Mouse (Mus musculus): Measurements from ENCODE around the gene Tnfsf14. TPM values are rescaled to one million over a fixed set of nuclear protein-coding genes. Genes with fewer than 3 reads are reported as not detected.
A peak's percentile ranks its signal among the peaks of the same experiment; 100 is the strongest.

Tnfsf14 gene
- polyA plus RNA-seq, 1 experiment from 2014 or later: 0.08 TPM

DNA sequence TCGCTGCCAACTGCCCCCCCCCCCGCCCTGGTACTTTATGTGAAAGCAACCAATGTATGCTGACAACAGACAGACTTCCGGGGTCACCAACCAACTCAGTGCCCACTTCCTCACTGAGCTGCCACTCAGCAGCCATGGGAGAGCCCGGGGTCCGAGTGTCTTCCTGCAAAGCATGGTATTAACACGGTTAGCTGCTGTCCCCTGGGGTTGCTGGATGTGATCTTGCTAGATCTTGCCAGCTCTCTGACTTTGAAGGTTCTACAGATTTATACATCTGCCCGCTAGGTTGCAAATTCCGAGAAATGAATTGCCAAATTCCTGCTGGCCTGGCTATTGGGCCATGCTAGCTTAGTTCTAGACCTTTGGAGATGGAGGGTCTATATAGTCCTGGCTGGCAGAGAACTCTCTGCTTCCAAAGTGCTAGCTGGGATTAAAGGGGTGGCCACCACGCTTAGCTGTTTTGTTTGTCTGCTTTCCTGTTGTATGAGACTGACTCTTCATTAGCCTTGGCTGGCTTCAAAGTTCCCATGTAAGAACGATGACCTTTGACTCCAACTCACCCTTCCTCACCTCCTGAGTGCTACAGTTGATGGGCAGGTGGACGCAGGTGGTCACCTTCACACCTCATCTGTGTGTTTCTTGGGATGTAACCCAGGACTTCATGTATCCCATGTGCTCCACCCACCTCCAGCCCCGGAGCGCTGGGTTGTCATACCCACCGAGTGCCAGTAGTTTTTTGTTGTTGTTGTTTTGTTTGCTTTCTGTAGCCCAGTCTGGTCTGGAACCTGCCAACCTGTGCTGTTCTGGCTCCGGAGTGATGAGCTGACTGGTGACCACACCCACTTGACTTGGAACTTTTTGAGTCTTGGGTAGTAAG, 36.1 kb upstream of the Tnfsf14 start:
- Histone ChIP-seq H3K36me3 (ENCODE audit: control insufficient read depth, insufficient read depth, low read length) (peaks cover 4% of the 10 kb centered on the region; the same call in 1 of the 2 replicates), H3K4me3 (ENCODE audit: low read depth, low read length) (no peak overlapping the region), H3K9ac (ENCODE audit: low read depth, low read length) (no peak overlapping the region), H3K4me1 (ENCODE audit: control insufficient read depth, insufficient read depth, low read length) (no peaks in the 10 kb centered on the region), H3K27me3 (replicated peaks; ENCODE audit: control insufficient read depth, insufficient read depth, low read length) (no peaks in the 10 kb centered on the region), H3K4me2 (ENCODE audit: low read depth, low read length) (no peak overlapping the region), H3K9me3 (ENCODE audit: control insufficient read depth, low read length) (no peaks in the 10 kb centered on the region), H3K27ac (replicated peaks; ENCODE audit: low read depth, low read length) (no peak overlapping the region)
- DNase-seq (ENCODE audit: low spot score): no peak
- ATAC-seq (ENCODE audit: low read depth): no peak
- WGBS: 74% methylated on average over 14 of the region's 15 CpGs

DNA sequence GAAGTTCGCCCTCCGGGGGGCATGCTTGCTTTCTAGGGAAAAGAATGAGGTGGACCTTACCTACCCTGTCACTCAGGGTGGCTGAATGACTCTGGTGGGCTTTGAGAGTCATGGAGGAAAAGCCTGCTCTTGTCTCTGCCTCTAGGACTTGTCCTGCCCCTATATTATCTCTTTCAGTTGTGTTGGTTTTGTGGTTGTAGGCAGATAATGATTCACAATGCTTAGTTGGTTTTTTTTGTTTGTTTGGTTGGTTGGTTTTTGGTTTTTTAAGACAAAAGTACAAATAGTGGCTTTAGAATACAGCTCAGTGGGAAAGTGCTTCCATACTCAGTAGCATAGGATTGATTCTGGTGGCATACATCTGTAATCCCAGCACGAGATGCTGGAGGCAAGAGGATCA, 34.9 kb upstream of the Tnfsf14 start:
- Histone ChIP-seq H3K9ac (ENCODE audit: low read depth, low read length) (no peak overlapping the region), H3K27me3 (replicated peaks; ENCODE audit: control insufficient read depth, insufficient read depth, low read length) (peaks cover 5% of the 10 kb centered on the region; the same call in 1 of the 2 replicates), H3K4me3 (ENCODE audit: low read depth, low read length) (no peak overlapping the region), H3K27ac (replicated peaks; ENCODE audit: low read depth, low read length) (no peak overlapping the region), H3K4me2 (ENCODE audit: low read depth, low read length) (no peak overlapping the region), H3K36me3 (ENCODE audit: control insufficient read depth, insufficient read depth, low read length) (no peaks in the 10 kb centered on the region), H3K4me1 (ENCODE audit: control insufficient read depth, insufficient read depth, low read length) (no peaks in the 10 kb centered on the region), H3K9me3 (ENCODE audit: control insufficient read depth, low read length) (no peaks in the 10 kb centered on the region)
- no peak for ATAC-seq (ENCODE audit: low read depth)
- WGBS: 65% methylated on average over 3 of the region's 3 CpGs
- no peak for DNase-seq (ENCODE audit: low spot score)

DNA sequence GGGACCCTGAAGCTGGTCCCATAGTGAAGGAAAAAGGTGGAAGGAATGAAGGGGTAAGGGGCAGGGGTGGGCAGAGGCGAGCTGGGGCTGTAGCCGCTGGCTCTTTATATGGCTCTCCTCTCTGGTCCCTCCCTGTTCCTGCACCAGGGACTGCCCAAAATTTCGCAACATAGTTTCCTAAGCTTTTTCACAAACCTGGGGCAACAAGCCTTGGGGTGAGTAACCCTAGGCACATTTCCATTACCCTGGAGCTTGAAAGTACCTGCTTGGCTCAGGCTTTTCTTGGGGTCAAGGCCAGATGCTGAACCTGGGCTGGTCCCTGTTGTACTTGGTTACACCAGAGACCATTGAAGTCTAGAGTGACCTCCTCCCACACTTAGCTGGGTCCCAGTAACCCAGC, 34.0 kb upstream of the Tnfsf14 start, which contains the start of gene C3:
Gene C3 (minus strand): TSS at position 123 of the 400 bp plus-strand sequence.
- H3K27me3 ChIP-seq (replicated peaks; ENCODE audit: control insufficient read depth, insufficient read depth, low read length): peaks cover 5% of the 10 kb centered on the region; the same call in 1 of the 2 replicates
- H3K4me3 ChIP-seq (ENCODE audit: low read depth, low read length): no peak within 1 kb of the TSS
- no peak within 1 kb of the TSS for H3K9ac ChIP-seq (ENCODE audit: low read depth, low read length)
- ATAC-seq (ENCODE audit: low read depth): no peak
- H3K9me3 ChIP-seq (ENCODE audit: control insufficient read depth, low read length): no peaks in the 10 kb centered on the region
- H3K36me3 ChIP-seq (ENCODE audit: control insufficient read depth, insufficient read depth, low read length): no peaks in the 10 kb centered on the region
- H3K4me2 ChIP-seq (ENCODE audit: low read depth, low read length): no peak within 1 kb of the TSS
- 65% methylated on average over 3 of the region's 3 CpGs for WGBS
- no peaks in the 10 kb centered on the region for H3K4me1 ChIP-seq (ENCODE audit: control insufficient read depth, insufficient read depth, low read length)
- DNase-seq (ENCODE audit: low spot score): no peak
- no peak within 1 kb of the TSS for H3K27ac ChIP-seq (replicated peaks; ENCODE audit: low read depth, low read length)

- Histone ChIP-seq H3K4me1 (ENCODE audit: control insufficient read depth, insufficient read depth, low read length) (no peaks in the 10 kb centered on the region), H3K4me3 (ENCODE audit: low read depth, low read length) (no peak overlapping the region), H3K4me2 (ENCODE audit: low read depth, low read length) (no peak overlapping the region), H3K9me3 (ENCODE audit: control insufficient read depth, low read length) (no peaks in the 10 kb centered on the region), H3K9ac (ENCODE audit: low read depth, low read length) (no peak overlapping the region), H3K27ac (replicated peaks; ENCODE audit: low read depth, low read length) (no peak overlapping the region), H3K36me3 (ENCODE audit: control insufficient read depth, insufficient read depth, low read length) (no peaks in the 10 kb centered on the region), H3K27me3 (replicated peaks; ENCODE audit: control insufficient read depth, insufficient read depth, low read length) (peaks cover 5% of the 10 kb centered on the region; the same call in 1 of the 2 replicates)
- DNase-seq (ENCODE audit: low spot score): no peak
- ATAC-seq (ENCODE audit: low read depth): no peak
- WGBS: 88% methylated on average over 2 of the region's 2 CpGs
Measured at GRCm38 (mm10) chr17:57227468-57227867, 33.5 kb upstream of the Tnfsf14 start.

DNA sequence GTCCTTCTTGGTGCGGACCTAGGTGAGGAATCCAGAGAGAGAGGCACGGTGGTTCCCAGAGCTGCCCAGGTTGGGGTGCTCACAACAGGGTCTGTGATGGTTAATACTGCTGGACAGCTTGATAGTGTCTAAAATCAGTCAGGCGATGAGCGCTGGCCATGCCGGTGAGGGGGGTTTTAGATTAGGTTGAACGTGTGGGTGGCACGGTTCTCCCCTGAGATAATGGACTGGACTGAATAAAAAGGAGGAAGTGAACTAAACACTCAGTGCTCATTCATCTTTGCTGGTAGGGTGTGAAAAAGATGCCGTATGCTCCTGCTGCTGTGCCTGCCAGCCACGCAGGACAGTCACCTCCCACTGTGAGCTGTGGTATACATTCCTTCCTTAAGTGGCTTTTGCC, 29.3 kb upstream of the Tnfsf14 start:
- no peak overlapping the region for H3K27ac ChIP-seq (replicated peaks; ENCODE audit: low read depth, low read length)
- no peak overlapping the region for H3K4me3 ChIP-seq (ENCODE audit: low read depth, low read length)
- H3K27me3 ChIP-seq (replicated peaks; ENCODE audit: control insufficient read depth, insufficient read depth, low read length): peaks cover 5% of the 10 kb centered on the region; the same call in 1 of the 2 replicates
- WGBS: 77% methylated on average over 9 of the region's 9 CpGs
- no peak overlapping the region for H3K9ac ChIP-seq (ENCODE audit: low read depth, low read length)
- DNase-seq (ENCODE audit: low spot score): no peak
- H3K4me2 ChIP-seq (ENCODE audit: low read depth, low read length): no peak overlapping the region
- H3K9me3 ChIP-seq (ENCODE audit: control insufficient read depth, low read length): no peaks in the 10 kb centered on the region
- no peaks in the 10 kb centered on the region for H3K4me1 ChIP-seq (ENCODE audit: control insufficient read depth, insufficient read depth, low read length)
- H3K36me3 ChIP-seq (ENCODE audit: control insufficient read depth, insufficient read depth, low read length): no peaks in the 10 kb centered on the region
- no peak for ATAC-seq (ENCODE audit: low read depth)

DNA sequence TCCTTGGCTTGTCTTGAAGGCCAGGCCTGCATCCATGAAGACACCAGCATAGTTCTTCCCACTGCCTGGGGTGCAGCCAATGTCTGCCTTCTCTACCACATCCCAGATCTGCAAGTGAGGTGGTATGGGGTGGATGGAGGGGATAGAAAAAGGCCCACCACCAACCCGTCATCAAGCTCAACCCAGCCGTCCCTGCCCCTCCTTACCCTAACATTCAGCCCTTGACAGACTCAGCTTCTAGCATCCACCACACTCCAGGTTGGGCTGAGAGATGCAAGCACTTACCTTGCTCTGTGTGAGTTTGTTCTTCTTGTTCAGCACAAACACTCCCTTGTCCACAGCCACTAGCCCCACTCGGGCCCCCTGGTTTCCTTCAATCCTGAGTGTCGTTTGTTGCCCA, 27.9 kb upstream of the Tnfsf14 start:
- 74% methylated on average over 4 of the region's 4 CpGs for WGBS
- Histone ChIP-seq H3K9ac (ENCODE audit: low read depth, low read length) (no peak overlapping the region), H3K4me1 (ENCODE audit: control insufficient read depth, insufficient read depth, low read length) (no peaks in the 10 kb centered on the region), H3K4me3 (ENCODE audit: low read depth, low read length) (no peak overlapping the region), H3K27ac (replicated peaks; ENCODE audit: low read depth, low read length) (no peak overlapping the region), H3K27me3 (replicated peaks; ENCODE audit: control insufficient read depth, insufficient read depth, low read length) (peaks cover 5% of the 10 kb centered on the region; the same call in 1 of the 2 replicates), H3K36me3 (ENCODE audit: control insufficient read depth, insufficient read depth, low read length) (no peaks in the 10 kb centered on the region), H3K4me2 (ENCODE audit: low read depth, low read length) (no peak overlapping the region), H3K9me3 (ENCODE audit: control insufficient read depth, low read length) (no peaks in the 10 kb centered on the region)
- ATAC-seq (ENCODE audit: low read depth): no peak
- no peak for DNase-seq (ENCODE audit: low spot score)

GRCm38 (mm10) chr17:57219884-57220207, 25.9 kb upstream of the Tnfsf14 start:
- Histone ChIP-seq H3K4me2 (ENCODE audit: low read depth, low read length) (no peak overlapping the region), H3K4me1 (ENCODE audit: control insufficient read depth, insufficient read depth, low read length) (no peaks in the 10 kb centered on the region), H3K27me3 (replicated peaks; ENCODE audit: control insufficient read depth, insufficient read depth, low read length) (peaks cover 4% of the 10 kb centered on the region; the same call in 1 of the 2 replicates), H3K27ac (replicated peaks; ENCODE audit: low read depth, low read length) (no peak overlapping the region), H3K4me3 (ENCODE audit: low read depth, low read length) (no peak overlapping the region), H3K36me3 (ENCODE audit: control insufficient read depth, insufficient read depth, low read length) (no peaks in the 10 kb centered on the region), H3K9ac (ENCODE audit: low read depth, low read length) (no peak overlapping the region), H3K9me3 (ENCODE audit: control insufficient read depth, low read length) (no peaks in the 10 kb centered on the region)
- no peak for DNase-seq (ENCODE audit: low spot score)
- WGBS: 23% methylated on average over 3 of the region's 3 CpGs
- ATAC-seq (ENCODE audit: low read depth): no peak

GRCm38 (mm10) chr17:57219167-57219883, 25.3 kb upstream of the Tnfsf14 start:
- Histone ChIP-seq H3K27ac (replicated peaks; ENCODE audit: low read depth, low read length) (no peak overlapping the region), H3K4me1 (ENCODE audit: control insufficient read depth, insufficient read depth, low read length) (no peaks in the 10 kb centered on the region), H3K9me3 (ENCODE audit: control insufficient read depth, low read length) (no peaks in the 10 kb centered on the region), H3K27me3 (replicated peaks; ENCODE audit: control insufficient read depth, insufficient read depth, low read length) (0 out of 2 replicates have a peak, but pooled peaks cover 2% of the 10 kb centered on the region), H3K9ac (ENCODE audit: low read depth, low read length) (no peak overlapping the region), H3K4me2 (ENCODE audit: low read depth, low read length) (no peak overlapping the region), H3K4me3 (ENCODE audit: low read depth, low read length) (no peak overlapping the region), H3K36me3 (ENCODE audit: control insufficient read depth, insufficient read depth, low read length) (no peaks in the 10 kb centered on the region)
- no peak for ATAC-seq (ENCODE audit: low read depth)
- WGBS: 18% methylated on average over 11 of the region's 11 CpGs
- DNase-seq (ENCODE audit: low spot score): peak; percentile 35
